Comparison of ENCODE assay signal across 8 mouse cellular contexts in the genomic region with DNA sequence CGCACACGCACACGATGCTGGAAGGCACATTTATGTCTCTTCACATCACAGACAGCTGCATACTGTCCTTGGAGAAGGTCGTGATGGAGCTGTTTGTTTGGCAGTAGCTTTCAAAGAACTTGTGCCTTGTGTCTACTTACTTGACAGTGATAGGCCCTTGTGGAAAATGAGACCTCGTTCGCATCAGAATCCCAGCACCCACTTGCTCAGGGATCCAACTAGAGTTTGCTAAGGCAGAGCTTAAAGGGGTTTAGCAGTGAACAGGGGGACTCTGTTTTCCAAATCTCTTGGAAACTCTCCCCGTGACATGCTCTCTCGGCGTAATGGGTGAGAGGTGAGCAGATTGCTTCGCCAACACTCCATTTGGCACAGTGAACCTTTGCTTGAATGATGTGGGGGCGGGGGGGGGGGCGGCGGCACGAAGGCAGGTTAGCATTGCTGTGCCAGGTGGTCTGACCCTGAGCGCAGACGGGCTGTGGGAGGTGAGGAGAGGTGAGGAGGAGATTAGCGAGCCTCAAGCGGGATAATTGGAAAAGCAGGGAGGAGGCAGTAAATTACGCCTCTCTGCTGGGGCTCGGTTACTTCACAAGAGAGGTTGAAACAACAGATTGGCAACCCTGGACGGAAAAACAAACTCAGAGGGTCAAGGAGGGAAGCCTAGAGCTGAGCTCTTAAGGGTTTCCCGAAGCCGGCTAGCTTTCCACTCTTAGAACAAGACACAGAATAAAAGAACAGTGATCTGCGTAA. TPM values are rescaled to one million over a fixed set of nuclear protein-coding genes. Genes with fewer than 3 reads are reported as not detected.
DNase-seq lines count a peak whose midpoint lies in the region; ATAC-seq lines count a peak whose summit lies in the region.

No protein-coding gene starts in this region.

- H3K27me3 ChIP-seq in liver, embryonic 11.5 days (replicated peaks; ENCODE audit: control insufficient read depth, insufficient read depth, low read length), result no peaks in the 10 kb centered on the region
- no peaks in the 10 kb centered on the region for H3K27me3 ChIP-seq in forebrain, embryonic 14.5 days (replicated peaks; ENCODE audit: control insufficient read depth, insufficient read depth, low read length)
- H3K27me3 ChIP-seq in limb, embryonic 12.5 days, result peaks cover 10% of the 10 kb centered on the region; the same call in 1 of the 2 replicates
- no peaks in the 10 kb centered on the region for H3K27me3 ChIP-seq in neural tube, embryonic 15.5 days (replicated peaks)

- DNase-seq in liver, embryonic 11.5 days (ENCODE audit: low spot score), result peak; percentile 15
- DNase-seq in liver, result no peak
- peak; percentile 29 for DNase-seq in forebrain, embryonic 14.5 days (ENCODE audit: low spot score)
- no peak for DNase-seq in left cerebral cortex, adult 8-10 months (ENCODE audit: low spot score in 2 of 2)
- no peak for DNase-seq in kidney, adult 11 months
- DNase-seq in kidney, adult 8-10 months, result no peak

- peak overlapping the region; percentile 38 for H3K4me2 ChIP-seq in liver, embryonic 11.5 days
- peak overlapping the region; percentile 40 for H3K4me2 ChIP-seq in forebrain, embryonic 14.5 days (ENCODE audit: low read length)
- peak overlapping the region; percentile 59 for H3K4me2 ChIP-seq in limb, embryonic 12.5 days
- peak overlapping the region; percentile 49 for H3K4me2 ChIP-seq in neural tube, embryonic 15.5 days

- H3K9ac ChIP-seq in liver, embryonic 11.5 days (ENCODE audit: low read depth, low read length), result no peak overlapping the region
- peak overlapping the region; percentile 25; the same call in 1 of the 2 replicates for H3K9ac ChIP-seq in forebrain, embryonic 14.5 days (ENCODE audit: low read length)
- no peak overlapping the region; the same call in 1 of the 2 replicates for H3K9ac ChIP-seq in limb, embryonic 12.5 days (replicated peaks)
- 0 out of 2 replicates have a peak overlapping the region, but pooled peaks have one; percentile 20 for H3K9ac ChIP-seq in neural tube, embryonic 15.5 days (replicated peaks)

- H3K4me1 ChIP-seq in liver, embryonic 11.5 days (replicated peaks; ENCODE audit: control insufficient read depth, insufficient read depth, low read length), result no peaks in the 10 kb centered on the region
- H3K4me1 ChIP-seq in forebrain, embryonic 14.5 days (ENCODE audit: control insufficient read depth, insufficient read depth, low read length), result peaks cover 6% of the 10 kb centered on the region; the same call in 1 of the 2 replicates
- peaks cover 11% of the 10 kb centered on the region for H3K4me1 ChIP-seq in limb, embryonic 12.5 days (replicated peaks)
- H3K4me1 ChIP-seq in neural tube, embryonic 15.5 days, result peaks cover 10% of the 10 kb centered on the region

- ATAC-seq in liver, embryonic 11.5 days (replicated peaks; ENCODE audit: low FRiP score), result no peak
- no peak for ATAC-seq in forebrain, embryonic 14.5 days
- no peak for ATAC-seq in limb, embryonic 12.5 days (ENCODE audit: insufficient number of reproducible peaks, insufficient read depth, low FRiP score, low TSS enrichment, low read depth)
- no peak for ATAC-seq in neural tube, embryonic 15.5 days (ENCODE audit: low FRiP score)

- H3K27ac ChIP-seq in liver, embryonic 11.5 days (ENCODE audit: low read depth, low read length), result no peak overlapping the region
- H3K27ac ChIP-seq in forebrain, embryonic 14.5 days (ENCODE audit: low read depth, low read length), result peak overlapping the region; percentile 52; the same call in 1 of the 2 replicates
- H3K27ac ChIP-seq in limb, embryonic 12.5 days, result no peak overlapping the region
- no peak overlapping the region for H3K27ac ChIP-seq in neural tube, embryonic 15.5 days (replicated peaks)

- no peaks in the 10 kb centered on the region for H3K36me3 ChIP-seq in liver, embryonic 11.5 days (ENCODE audit: control insufficient read depth, insufficient read depth, low read length)
- H3K36me3 ChIP-seq in forebrain, embryonic 14.5 days (ENCODE audit: control insufficient read depth, insufficient read depth, low read length), result no peaks in the 10 kb centered on the region
- H3K36me3 ChIP-seq in limb, embryonic 12.5 days, result no peaks in the 10 kb centered on the region
- H3K36me3 ChIP-seq in neural tube, embryonic 15.5 days, result no peaks in the 10 kb centered on the region

- H3K4me3 ChIP-seq in liver, embryonic 11.5 days (ENCODE audit: low read depth, low read length), result no peak overlapping the region
- no peak overlapping the region for H3K4me3 ChIP-seq in forebrain, embryonic 14.5 days (ENCODE audit: low read depth, low read length)
- H3K4me3 ChIP-seq in limb, embryonic 12.5 days (replicated peaks), result peak overlapping the region; percentile 25
- H3K4me3 ChIP-seq in neural tube, embryonic 15.5 days (replicated peaks), result no peak overlapping the region

- 20% methylated on average over 24 of the region's 24 CpGs for WGBS in liver, embryonic 11.5 days
- 14% methylated on average over 24 of the region's 24 CpGs for WGBS in forebrain, embryonic 14.5 days
- WGBS in limb, embryonic 12.5 days, result 13% methylated on average over 24 of the region's 24 CpGs
- 17% methylated on average over 24 of the region's 24 CpGs for WGBS in neural tube, embryonic 15.5 days

- no peaks in the 10 kb centered on the region for H3K9me3 ChIP-seq in liver, embryonic 11.5 days (ENCODE audit: control insufficient read depth, low read length)
- no peaks in the 10 kb centered on the region for H3K9me3 ChIP-seq in forebrain, embryonic 14.5 days (replicated peaks; ENCODE audit: control insufficient read depth, low read length)
- H3K9me3 ChIP-seq in limb, embryonic 12.5 days, result no peaks in the 10 kb centered on the region
- H3K9me3 ChIP-seq in neural tube, embryonic 15.5 days (replicated peaks), result no peaks in the 10 kb centered on the region

RNA-seq across cellular contexts. Expression of a gene that starts 57.4 kb away (rescaled TPM):
- 3.6 TPM in 2 replicates for polyA plus RNA-seq in liver, embryonic 11.5 days (2014; fragmentation: Nextera tagmentation; extraction: Ambion mirVana)
- 2.8 and 2.9 TPM in 2 replicates for polyA plus RNA-seq in forebrain, embryonic 14.5 days (2014; fragmentation: Nextera tagmentation; extraction: Ambion mirVana)
- polyA plus RNA-seq in limb, embryonic 12.5 days (2016; fragmentation: Nextera tagmentation; extraction: Ambion mirVana), result 6.8 and 7.0 TPM in 2 replicates
- polyA plus RNA-seq in neural tube, embryonic 15.5 days (2015; fragmentation: Nextera tagmentation; extraction: Ambion mirVana), result 2.7 and 3.5 TPM in 2 replicates
- total RNA-seq in left cerebral cortex, adult 8-10 months (2022), result 10 to 100 TPM; 17.5 to 20.3 (median 19.0) TPM

Comparison
In these comparisons a context has a peak if more than half of its experiments do, and no peak if none do; other contexts are left out.
1. DNase-seq: peak in liver, embryonic 11.5 days (single experiment) and forebrain, embryonic 14.5 days (single experiment); none in liver (single experiment), left cerebral cortex, adult 8-10 months (0 of 2), kidney, adult 11 months (single experiment) and kidney, adult 8-10 months (0 of 2).
2. H3K9ac ChIP-seq: peak in forebrain, embryonic 14.5 days (single experiment) and neural tube, embryonic 15.5 days (single experiment); none in liver, embryonic 11.5 days (single experiment) and limb, embryonic 12.5 days (single experiment).
3. Peak in every context shown above with its lines, with median percentiles within 50 percentile points of each other: H3K4me2 ChIP-seq.